Mouse (Mus musculus): Measurements from ENCODE around the gene Hspg2.

GRCm38 (mm10) chr4:137454582-137454981 lies 14.0 kb upstream of the Hspg2 start:
- TF ChIP-seq CTCF (IDR thresholded peaks at IDR 0.05) (no peak), POLR2A (IDR thresholded peaks at IDR 0.05; ENCODE audit: insufficient read depth, low read depth, low read length) (no peak)
